Mouse (Mus musculus): ENCODE measurements around the gene Lrmp. TPM values are rescaled to one million over a fixed set of nuclear protein-coding genes. Genes with fewer than 3 reads are reported as not detected.
"Not testable (repeated sequence)": the region's sequence is repeated elsewhere in the genome, so short reads cannot be mapped to it uniquely, and the experiment has no call there.

Lrmp gene
- total RNA-seq, 2 experiments from 2014 or later: 2.2 to 7.0 TPM

DNA sequence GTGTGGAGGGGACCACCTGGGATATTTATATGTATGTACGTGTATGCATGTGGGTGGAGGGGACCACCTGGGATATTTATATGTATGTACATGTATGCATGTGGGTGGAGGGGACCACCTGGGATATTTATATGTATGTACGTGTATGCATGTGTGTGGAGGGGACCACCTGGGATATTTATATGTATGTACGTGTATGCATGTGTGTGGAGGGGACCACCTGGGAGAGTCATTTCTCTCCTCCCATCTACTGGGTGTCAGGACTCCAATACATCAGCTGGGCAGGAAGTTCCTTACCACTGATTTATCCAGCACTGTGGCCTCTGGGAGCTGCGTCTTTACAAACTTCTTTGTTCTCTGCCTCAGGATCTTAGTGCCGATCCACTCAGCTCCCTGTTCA, 17.5 kb downstream of the Lrmp start:
- DNase-seq; intact Hi-C loops (cut with DNase I): not testable (repeated sequence)

DNA sequence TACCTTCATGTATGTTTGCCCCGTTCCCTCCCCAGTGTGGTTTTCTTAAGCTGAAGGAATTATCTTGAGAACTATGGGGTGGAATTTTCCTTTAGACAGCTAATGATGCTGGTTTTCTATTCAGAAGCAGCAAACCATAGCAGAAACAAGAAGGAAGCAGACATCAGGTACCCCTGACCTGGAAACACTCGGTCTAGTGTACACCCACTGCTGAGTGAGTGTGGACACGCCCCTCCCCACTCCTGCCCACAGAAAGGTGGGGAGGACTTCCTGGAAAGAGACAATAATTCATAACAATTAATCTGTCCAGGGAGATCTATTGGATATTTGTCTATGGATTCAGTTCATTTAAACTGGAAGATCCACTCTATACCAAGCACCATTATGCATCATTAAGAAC, 19.8 kb downstream of the Lrmp start:
- DNase-seq: no peak
- intact Hi-C loops (cut with DNase I): no loop called here

DNA sequence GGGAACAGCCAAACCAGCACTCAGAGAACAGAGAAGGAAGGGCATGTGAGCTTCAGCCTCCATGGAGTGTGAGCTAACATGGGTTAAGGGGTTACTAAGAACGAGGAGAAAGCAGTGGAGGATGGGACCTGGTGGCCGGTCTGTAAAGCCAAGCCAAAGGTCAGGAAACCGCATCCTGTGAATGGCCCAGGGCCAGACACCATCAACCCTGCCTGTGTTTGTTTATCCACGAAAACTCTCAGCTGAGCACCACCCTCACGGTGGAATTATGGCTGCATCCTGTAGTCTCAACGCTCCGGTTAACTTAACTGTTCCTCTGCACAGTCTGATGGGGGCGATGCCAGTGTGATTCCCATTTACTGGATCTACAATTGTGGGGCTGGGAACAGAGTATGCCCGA, 20.4 kb downstream of the Lrmp start:
- intact Hi-C loops (cut with DNase I): no loop called here
- DNase-seq: no peak

DNA sequence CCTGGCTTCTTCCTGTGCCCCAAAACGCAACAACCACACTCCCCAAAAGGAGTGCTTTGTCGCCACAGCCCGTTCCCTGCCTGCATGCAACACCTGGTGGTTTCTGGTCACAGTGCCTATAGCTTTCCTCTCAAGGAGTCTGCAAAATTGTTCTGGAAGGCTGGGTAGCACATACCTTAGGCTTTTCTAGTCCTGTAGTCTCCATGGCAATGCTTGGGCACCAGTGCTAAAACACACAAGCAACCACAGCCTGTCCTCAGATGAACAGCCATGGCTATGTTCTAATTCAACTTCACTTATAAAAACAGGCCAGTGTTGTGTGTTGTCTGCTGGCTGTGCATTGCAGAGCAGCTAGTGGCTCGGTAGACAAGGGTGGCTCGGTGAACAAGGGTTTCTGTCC, 21.4 kb downstream of the Lrmp start:
- intact Hi-C loops (cut with DNase I): no loop called here
- no peak for DNase-seq

DNA sequence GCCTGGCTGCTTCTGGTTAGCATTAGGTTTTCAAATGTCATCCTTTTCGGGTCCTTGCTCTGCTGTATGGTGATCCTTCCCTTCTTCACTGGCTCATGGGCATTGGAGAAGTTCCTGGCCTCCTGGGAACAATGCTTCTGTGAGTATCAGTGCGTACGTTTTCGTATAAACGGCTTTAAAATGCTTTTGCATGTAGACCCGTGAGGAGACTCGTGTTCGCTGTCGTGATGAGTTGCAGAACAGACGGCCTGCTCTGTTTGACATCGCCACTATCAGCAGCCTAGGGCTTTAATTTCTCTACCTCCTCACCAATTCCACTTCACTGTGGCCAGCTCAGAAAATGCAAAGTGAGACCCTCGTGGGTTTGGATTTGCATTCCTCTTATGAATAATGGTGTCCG, 23.8 kb downstream of the Lrmp start:
- intact Hi-C loops (cut with DNase I): no loop called here
- DNase-seq: no peak

DNA sequence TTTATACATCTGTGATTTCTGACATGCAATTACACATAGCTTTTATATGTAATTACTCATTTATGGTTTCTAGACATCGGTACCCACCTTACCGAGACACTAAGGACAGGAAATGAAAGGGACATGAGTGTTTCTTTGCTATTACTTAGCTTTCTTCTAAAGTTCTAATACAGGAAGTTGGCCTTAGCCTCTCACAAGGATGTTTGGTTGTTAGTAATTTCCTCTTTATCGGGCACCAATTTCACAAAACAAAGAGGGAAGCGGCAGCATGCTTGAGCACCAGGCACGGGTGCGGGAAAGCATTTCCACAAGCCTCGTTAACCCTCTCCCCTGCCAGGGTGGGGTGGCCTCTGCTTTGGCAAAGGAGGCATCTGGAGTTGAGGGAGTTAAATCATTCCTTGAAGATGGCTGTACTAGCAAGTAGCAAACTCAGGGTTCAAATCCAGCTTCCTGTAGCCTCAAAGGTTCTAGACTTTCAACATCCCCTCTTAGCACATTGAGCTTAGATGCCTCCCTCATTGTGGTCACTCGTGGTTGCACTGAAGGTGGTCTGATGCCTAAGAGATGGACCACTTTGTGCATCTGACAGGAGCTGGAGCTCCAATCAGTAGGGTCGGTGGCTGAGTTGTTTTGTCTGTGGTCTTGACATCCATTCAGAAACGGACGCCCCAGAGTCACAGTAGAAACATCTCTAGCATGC, 24.5 kb downstream of the Lrmp start:
- intact Hi-C loops (cut with DNase I): no loop called here

DNA sequence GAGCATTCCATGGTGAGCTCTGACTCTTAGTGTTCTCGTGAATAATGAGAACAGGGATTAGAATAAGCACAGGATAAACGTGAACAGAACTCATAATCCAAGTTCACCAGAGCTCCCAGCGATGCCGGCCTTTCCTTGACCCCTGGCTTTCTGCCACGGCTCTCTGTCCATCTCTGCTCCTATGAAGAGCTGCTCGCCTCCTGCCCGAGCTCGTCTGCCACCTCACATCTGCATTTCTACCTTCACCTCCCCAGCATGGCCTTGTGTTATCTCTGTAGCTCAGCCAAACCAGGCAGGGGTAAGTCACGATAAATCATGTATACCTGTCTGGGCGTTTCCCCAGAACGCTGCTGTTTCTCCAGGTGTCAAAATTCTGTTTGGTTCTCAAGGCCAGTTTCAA, 25.3 kb downstream of the Lrmp start:
- no peak for DNase-seq
- intact Hi-C loops (cut with DNase I): no loop called here

More for the DNA sequence above, 24.5 kb downstream of the Lrmp start:
- DNase-seq: no peak

DNA sequence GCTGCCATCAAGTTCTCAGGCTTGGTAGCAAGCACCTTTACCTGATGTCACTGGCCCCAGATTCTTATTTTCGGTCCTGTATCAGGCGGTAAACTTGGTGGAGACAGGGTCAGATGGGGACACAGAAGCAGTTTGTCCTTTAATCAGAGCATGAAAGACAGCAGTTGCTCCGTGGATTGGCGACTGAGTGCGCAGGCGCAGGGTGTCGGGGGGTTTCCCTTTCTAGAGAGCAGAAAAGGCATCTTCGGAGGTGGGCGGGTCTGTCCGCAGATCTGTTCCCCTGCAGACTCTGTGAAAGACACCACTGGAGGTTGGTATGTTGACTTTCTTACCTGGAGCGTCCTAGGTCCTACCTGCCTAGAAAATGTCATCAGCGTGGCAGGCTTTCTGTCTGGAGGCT, 26.4 kb downstream of the Lrmp start:
- intact Hi-C loops (cut with DNase I): no loop called here
- DNase-seq: no peak

DNA sequence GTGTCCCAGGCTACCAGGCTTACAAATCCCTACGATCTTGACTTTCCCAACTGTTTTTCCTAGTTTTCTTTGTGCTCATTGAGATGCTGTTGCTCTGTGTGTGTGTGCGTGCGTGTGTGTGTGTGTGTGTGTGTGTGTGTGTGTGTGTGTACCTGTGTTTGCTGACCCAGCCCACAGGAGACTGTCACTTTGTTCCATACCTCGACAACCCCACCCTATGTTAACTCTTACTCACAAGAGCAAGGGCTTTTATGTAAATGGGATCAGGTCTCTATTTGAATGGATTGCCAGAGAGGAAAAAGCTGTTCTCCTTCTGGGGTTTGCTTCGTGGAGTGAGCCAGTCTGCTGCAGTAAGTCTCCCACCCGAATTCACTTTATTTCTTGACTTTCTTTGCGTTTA, 29.7 kb downstream of the Lrmp start:
- no peak for DNase-seq
- intact Hi-C loops (cut with DNase I): no loop called here

DNA sequence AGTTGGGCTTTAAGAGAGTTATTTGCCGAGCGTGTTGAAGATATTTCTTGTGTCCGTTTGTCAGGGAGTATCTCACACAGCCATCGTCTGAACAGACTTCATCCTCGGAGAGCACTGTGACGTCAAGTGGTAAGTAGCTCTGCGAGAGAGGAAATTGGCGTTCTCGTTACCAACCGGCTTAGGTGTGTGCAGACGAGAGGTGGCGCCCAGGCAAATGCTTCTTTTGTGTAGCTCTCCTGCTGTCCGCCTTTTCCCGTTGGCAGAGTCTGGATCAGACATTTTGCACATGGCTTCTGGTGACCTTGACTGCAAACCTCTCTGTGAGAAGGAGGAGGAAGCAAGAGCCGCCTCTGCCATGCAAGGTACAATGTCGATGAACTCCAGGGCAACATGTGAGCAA, 32.3 kb downstream of the Lrmp start:
- no peak for DNase-seq
- intact Hi-C loops (cut with DNase I): no loop called here

DNA sequence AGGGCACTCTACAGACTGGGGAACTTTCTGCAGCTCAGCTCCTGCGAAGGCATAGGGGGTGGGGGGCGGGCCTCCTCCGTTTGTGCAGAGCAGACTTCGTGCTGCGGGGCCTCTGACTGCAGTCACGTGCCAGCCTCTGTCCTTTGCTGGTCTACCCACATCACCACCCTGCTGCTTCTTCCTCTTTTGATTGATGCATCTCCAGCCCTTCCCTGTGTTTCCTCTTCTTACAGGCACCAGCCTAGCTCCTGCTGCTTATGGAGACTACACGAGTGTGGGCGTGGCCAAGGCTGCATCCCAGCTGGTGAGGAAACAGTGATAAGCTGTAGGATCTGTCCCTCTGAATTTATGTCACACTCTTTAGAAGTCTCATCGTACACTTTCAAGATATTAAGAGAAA, 33.6 kb downstream of the Lrmp start:
- intact Hi-C loops (cut with DNase I): no loop called here
- peak in 1 of 2 experiments; percentile 13 for DNase-seq

DNA sequence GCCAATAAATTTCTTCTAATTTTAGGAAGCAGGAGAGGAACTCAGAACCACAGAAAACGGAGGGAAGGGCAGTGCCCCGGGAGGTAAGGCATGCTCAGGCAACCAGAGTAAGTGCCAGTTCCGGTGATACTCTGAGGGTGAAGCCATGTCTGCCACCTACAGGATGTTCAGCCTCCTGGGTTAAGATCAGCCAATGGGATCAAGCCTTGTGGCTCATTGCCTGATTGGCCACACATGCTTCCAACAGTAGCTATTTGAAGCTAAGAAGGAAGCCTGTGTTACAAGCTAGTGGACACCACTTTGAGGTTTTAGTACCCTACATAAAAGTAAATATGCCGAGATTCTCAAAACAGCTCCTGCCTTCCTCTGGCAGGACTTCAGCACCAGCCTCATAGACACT, 43.2 kb downstream of the Lrmp start:
- DNase-seq: no peak
- intact Hi-C loops (cut with DNase I): no loop called here

DNA sequence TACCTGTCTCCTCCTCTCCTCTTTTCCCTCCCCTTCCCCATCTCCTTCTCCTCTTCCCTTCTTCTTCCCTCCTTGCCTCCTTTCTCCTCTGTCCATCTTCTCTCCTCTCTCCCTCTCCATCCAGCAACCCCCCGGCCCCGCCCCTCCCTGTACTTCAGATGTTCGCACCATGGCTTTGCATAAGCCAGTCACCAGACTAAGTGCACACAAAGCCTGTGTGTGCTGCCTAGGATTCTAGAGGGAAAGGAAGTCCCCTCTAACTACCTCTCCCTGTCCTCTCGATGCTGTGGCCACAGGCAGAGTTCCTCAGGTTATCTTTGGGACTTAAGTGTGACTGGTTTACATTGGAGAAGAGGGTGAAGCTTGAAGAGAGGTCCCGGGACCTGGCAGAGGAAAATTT, 45.1 kb downstream of the Lrmp start:
- intact Hi-C loops (cut with DNase I): no loop called here
- no peak for DNase-seq

DNA sequence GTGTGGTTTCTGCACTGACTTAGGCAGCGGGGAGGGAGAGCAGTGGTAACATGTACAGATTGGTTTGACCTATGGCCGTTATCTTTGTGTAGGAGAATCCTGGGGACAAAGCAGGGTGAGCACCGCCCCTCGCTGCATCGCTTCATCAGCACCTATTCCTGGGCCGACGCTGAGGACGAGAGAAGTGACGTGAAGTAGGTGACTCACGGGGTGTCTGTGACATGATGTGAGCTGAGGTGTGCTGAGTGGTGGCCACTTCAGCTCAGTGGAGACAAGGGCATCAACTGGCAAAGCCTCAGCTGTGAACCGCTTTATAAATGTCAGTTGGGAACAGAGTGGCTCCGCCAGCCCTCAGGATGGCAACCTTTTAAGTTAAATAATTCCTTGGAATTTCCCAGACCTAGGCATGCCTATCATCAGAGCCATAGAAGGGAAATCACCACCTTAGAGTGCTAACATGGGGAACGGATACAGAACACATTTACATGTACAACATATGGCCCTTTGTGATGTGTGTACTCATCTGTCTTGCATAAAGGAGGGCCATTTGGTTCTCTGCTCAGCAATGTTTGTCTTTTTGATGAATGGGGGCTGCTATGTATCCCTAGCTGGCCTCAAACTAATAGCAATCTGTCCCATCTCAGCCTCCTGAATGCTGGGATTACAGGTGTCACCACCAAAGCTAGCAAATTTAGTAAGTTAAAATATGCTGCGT, 56.6 kb downstream of the Lrmp start:
- DNase-seq: no peak
- intact Hi-C loops (cut with DNase I): loop anchor here (5.0 kb wide), 1 partner anchor 45 kb away; no protein-coding TSS in a partner anchor

DNA sequence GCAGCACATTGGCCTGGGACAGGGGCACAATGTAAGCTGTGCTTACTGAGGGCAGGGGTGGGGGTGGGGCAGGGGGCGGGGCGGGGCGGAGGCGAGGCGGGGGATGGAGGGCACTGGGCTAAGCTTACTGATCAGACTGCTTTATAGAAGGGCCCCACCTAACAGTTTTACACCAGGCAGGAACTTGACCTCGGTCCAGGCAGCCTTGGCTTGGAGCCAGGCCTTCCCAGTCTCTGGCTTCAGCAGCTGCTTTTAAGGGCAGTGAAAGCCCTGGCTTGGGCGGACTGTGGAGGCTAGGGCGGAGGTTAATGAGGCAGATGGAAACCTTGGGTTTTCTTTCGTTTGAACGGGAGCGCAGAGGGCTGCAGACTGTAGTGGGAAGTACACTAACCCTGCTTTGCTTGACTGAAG, 58.3 kb downstream of the Lrmp start:
- peak; percentile 89 to 91 for DNase-seq

DNA sequence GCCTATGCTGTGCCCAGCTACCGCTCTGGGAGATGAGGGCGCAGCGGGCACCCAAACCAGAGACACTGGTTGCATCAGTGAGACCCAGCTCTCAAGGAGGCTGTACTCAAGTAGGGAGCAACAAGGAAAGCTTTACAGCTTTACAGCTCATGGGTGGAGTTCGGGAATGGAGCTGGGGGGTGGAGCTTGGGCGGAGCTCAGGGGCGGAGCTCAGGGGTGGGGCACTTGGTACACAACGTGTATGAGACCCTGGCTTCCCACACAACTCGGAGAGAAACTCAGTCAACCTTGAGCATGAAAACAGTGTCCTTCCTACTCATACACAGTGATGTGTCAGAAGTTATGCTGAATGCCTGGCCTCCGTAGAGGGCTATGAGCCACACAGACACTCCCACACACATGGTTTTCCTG, 60.1 kb downstream of the Lrmp start:
- intact Hi-C loops (cut with DNase I): no loop called here
- no peak for DNase-seq

More for the DNA sequence above, 58.3 kb downstream of the Lrmp start:
- intact Hi-C loops (cut with DNase I): loop anchor here (5.0 kb wide), 1 partner anchor 46 kb away; no protein-coding TSS in a partner anchor

DNA sequence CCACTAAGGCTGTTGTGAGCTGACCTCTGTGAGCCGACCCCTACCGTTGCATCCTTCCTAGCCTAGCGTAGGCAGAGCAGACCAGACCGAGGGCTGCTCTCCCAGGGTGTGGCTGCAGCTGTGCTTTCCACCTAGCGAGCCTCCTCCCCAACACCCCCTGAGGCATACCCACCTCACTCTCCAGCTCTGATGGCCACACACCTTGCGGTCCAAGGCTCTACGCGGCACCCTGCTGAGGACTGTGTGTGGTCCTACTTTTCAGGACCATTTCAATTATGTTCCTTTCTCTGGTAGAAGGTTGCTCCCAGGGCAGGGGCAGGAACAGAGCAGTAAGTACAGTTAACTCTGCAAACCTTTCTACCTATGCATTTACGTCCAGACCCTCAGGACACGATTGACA, 61.0 kb downstream of the Lrmp start:
- intact Hi-C loops (cut with DNase I): no loop called here
- DNase-seq: no peak

DNA sequence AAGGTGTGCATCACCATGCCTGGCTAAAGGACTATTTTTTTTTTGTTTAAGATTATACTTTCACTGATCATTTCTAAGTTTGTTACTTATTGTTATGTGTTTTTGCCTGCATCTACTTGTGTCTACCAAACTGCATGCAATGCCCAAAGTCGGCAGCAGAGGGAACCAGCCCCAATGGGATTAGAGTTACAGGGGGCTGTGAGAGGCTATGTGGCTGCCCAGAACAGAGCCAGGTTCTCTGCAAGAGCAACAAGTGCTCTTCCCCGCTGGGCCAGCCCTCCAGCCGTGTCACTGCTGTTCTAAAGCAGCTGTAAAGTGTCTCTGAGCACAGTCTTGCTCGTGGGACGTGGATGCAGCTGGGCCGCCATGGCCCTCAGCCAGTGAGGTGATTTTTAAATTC, 64.2 kb downstream of the Lrmp start:
- peak; percentile 57 to 77 for DNase-seq
- intact Hi-C loops (cut with DNase I): loop anchor here (2.0 kb wide), 1 partner anchor 161 kb away; no protein-coding TSS in a partner anchor

DNA sequence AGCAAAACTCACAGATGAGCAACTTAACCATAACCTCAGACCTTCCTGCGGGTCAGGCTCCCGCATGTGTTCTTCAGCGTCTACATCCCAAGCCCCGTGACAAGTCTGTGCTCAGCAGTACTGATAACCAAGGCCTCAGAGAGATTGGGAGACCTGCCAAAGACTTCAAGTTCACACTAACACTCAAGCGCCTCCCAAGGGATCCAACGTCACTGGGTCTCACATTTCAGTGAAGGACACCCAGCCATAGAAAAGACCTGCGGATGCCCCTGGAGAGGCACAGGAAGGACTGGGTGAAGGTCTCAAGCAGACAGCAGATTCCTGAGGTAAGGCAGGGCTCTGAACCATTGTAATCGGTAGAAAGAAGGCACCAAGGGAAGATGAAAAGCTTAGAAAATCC, 66.6 kb downstream of the Lrmp start:
- DNase-seq: peak; percentile 49 to 70
- intact Hi-C loops (cut with DNase I): no loop called here

DNA sequence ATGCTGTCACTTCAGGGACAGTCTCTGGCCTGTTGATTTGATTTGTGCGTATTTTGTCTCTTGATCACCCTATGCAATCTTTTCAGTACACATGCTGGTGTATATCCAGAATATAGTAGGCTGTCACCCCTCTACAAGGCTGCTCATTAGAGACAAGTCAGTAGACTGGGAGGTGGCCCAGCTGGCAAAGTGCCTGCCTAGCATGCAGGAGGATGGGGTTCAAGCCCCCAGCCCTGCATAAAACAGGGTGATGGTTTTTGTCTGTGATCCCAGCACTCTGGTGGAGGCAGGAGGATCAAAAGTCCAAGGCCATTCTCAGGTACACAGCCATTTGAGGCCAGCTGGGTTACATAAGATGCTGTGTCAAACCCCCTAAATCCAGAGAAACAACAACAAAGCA, 70.6 kb downstream of the Lrmp start:
- intact Hi-C loops (cut with DNase I): no loop called here
- DNase-seq: no peak

DNA sequence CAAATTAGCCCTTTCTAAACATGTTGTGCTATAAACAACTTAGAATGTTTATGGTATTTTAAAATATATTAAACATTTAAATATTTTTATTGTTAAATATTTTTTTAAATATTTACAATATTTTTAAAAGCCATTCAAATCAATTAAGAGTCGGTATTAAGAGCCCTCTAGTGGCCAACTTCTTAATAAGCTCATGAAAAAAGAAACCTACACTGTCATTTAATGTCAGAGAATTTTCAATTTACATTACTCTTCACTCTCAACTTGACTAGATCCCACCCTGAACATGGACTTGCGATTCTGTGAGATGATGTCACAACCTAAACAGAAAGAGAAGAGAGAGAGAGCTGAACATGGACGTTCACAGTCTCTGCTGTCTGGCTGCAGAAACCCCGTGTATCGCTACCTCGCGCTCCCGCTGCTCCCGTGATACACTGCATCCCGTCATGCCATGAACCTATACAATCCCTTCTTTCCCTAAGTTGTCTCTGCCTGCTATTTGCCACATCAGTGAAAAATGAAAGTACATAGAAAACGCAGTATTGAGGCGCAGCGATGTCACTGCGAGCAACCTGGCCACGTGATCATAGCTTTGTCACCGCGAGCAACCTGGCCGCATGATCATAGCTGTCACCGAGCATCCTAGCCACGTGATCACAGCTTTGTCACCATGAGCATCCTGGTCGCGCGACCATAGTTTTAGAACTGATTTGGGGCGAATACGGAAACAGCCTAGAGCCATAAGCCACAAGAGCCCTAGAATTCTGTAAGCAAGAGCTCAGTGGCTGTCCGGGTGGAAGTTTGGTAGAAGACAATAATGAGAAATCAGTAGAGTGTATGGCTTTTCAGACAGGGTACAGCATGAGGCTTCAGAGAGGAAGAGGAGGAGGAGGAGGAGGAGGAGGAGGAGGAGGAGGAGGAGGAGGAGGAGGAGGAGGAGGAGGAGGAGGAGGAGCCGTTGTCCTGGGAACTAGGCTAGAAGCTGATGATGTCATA, 71.9 kb downstream of the Lrmp start:
- intact Hi-C loops (cut with DNase I): loop anchor here (1.0 kb wide), 1 partner anchor 98 kb away; no protein-coding TSS in a partner anchor
- DNase-seq: no peak
